Mouse (Mus musculus) B cell, adult 62 days (primary cell): ENCODE measurements around the gene Lalba. TPM values are rescaled to one million over a fixed set of nuclear protein-coding genes. Genes with fewer than 3 reads are reported as not detected.

Source experiments
- total RNA-seq: library from RNA; stranded (reverse); gene quantifications from 4 replicates; pipeline ENCODE4 v1.2.4, GENCODE M21; 2023

Lalba gene
- total RNA-seq: not detected in 4 replicates

DNA sequence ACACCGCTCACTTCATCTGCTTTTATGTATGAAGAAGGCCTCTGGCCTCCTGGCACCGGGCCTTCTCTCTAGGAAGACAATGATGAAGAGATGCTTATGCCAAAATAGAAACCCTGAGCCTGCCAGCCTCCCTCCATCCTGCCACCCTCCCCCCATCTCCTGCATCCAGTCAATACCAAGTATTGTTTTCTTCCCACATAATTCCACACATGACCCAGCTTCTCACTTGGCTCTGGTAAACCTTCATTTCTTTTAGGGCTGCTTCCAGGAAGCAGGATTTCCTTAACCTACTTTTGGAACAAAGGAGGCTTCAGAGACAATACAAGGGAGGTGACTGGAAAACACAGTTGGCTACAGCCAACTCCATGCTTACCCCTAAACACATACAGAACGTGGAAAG is at the start of gene Lalba:
Lalba (minus strand) TSS at position 21 of the 400 bp plus-strand sequence.

DNA sequence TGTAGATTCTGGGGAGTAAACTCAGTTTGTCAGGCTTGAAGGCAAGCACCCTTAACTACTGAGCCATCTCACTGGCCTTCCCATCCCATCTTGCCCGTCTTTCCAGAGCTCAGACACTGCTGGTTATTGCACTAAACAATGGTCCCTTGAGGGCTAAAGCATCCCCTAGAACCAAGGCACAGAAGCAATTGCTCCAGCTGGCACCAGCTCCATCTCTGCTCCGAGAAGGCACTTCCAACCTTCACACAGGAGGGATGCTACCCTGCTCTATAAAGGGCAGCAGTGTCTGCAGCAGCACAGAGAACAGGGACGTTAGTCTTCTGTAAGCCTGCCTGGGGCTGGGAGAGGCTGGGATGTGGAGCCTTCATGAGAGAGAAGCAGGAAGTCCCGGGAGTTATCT is 9.6 kb upstream of the Lalba start, which contains the start of gene Olfr279:
Olfr279 (plus strand) TSS at position 301 of the 400 bp plus-strand sequence.

DNA sequence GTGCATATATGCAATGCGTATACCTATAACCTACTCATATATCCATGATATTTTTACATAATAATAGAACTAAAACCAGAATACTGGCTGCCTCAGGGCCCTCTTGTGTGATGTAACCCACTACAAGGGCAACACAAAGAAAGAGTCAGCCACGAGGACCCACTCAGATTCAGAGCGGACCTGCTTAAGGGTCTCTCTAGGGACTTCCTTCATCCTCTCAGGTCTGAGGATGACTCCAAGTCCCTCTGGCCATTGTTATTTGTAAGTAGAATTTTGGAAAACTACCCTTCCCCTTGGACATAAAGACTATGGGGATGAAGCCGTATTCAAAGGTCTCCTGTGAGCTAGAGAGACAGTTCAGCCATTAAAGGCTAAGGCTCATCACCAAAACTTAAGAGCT is 12.9 kb downstream of the Lalba start, which contains the start of gene OR5BS1P:
OR5BS1P (plus strand) TSS at position 301 of the 400 bp plus-strand sequence.

DNA sequence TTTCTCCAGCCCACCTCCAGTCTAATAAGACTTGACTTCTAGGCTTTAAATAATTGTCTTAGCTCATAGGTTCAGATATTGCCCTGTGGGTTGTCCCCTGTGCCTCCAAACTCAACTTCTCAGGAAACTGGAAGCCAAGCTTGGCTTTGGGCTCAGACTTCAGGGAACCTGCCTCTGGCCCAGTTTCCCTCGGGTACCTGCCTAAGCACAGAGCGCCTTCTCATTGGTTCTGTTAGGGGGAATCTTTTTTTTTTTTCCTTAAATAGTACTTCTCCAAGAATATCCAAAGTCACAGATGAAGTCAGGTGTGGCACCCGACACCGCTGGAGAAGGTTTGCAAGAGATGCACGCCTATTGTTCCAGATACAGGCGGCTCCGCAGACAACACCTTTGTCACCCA is 30.2 kb downstream of the Lalba start, which contains the start of gene Olfr281:
Olfr281 (plus strand) TSS at position 301 of the 400 bp plus-strand sequence.

DNA sequence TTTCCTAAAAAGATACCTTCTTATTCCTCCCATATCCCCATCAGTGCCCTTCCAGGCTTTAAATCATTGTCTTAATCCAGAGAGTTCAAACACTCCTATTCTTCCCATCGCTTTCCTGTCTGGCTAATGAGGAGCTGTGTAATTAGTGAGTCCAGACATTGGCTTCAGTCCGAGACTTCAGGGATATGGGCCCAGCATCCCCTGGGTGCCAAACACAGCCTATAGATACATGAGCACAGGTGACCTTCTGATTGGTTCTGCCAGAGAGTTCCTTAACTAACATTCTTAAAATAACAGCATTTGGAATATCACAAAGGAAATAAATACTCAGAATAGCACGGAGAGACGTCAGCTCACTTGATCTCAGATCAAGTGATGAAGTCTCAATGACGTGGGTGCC is 51.6 kb downstream of the Lalba start, which contains the start of gene Olfr282:
Olfr282 (plus strand) TSS at position 301 of the 400 bp plus-strand sequence.

Other genes starting within 250 kb of the Lalba start
- not detected in 4 replicates for gene Olfr286, start 248.3 kb downstream of the Lalba start, total RNA-seq
- gene H1fnt, start 225.4 kb downstream of the Lalba start, total RNA-seq: not detected in 4 replicates
- gene Zfp641, start 186.6 kb downstream of the Lalba start, total RNA-seq: not detected in 4 replicates
- gene Olfr285, start 165.4 kb downstream of the Lalba start, total RNA-seq: not detected in 4 replicates
- gene Olfr284, start 141.7 kb downstream of the Lalba start, total RNA-seq: not detected in 4 replicates
- not detected in 4 replicates for gene Olfr283, start 101.8 kb downstream of the Lalba start, total RNA-seq
- not detected in 4 replicates for gene Olfr282, start 51.5 kb downstream of the Lalba start, total RNA-seq
- gene Olfr281, start 30.1 kb downstream of the Lalba start, total RNA-seq: not detected in 4 replicates
- gene OR5BS1P, start 12.8 kb downstream of the Lalba start, total RNA-seq: not detected in 4 replicates
- gene Olfr279, start 9.7 kb upstream of the Lalba start, total RNA-seq: not detected in 4 replicates
- 66.9 to 79.3 TPM (median 72.8 TPM) in 4 replicates for gene Kansl2, start 51.5 kb upstream of the Lalba start, total RNA-seq
- 168 to 178 TPM (median 175 TPM) in 4 replicates for gene Ccnt1, start 88.2 kb upstream of the Lalba start, total RNA-seq
- not detected in 4 replicates for gene 4930415O20Rik, start 88.3 kb upstream of the Lalba start, total RNA-seq
- 0.88 to 3.3 TPM (median 1.6 TPM) in 4 replicates for gene Adcy6, start 127.4 kb upstream of the Lalba start, total RNA-seq
- gene Cacnb3, start 148.1 kb upstream of the Lalba start, total RNA-seq: not detected in 4 replicates
- gene Ddx23, start 180.2 kb upstream of the Lalba start, total RNA-seq: 129 to 153 TPM (median 138 TPM) in 4 replicates
- 0.37 TPM in 1 of 4 replicates, not detected in the others for gene Rnd1, start 194.7 kb upstream of the Lalba start, total RNA-seq
- gene Ccdc65, start 225.5 kb upstream of the Lalba start, total RNA-seq: not detected in 4 replicates
- gene Fkbp11, start 245.5 kb upstream of the Lalba start, total RNA-seq: 11.9 to 19.8 TPM (median 16.6 TPM) in 4 replicates